Mouse (Mus musculus): ENCODE results near the gene Itsn1.

Itsn1 gene

GRCm38 (mm10) chr16:91729821-91730441 is 850 bp downstream of the Itsn1 start:
- in situ Hi-C loops (cut with MboI, MseI) = no loop called here

DNA sequence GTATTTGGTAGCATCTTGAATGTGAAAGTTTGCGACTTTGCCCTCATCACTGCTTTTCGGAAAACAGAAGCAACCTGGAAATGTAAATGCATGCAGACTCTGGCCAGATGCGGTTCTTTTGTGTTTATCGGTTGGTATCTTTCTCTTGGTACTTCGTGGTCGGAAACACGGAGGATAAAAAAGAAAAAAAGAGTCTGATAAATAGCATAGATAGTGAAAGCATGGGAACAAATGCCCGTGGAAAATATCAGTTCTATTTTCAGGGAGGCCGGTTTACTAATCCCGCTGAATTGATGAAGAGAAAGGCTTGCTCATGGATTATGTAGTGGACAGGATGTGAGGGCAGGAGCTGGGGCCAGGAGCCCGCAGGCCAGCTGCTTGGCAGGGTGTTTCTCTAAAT is 1.4 kb downstream of the Itsn1 start:
- in situ Hi-C loops (cut with MboI, MseI) = no loop called here

DNA sequence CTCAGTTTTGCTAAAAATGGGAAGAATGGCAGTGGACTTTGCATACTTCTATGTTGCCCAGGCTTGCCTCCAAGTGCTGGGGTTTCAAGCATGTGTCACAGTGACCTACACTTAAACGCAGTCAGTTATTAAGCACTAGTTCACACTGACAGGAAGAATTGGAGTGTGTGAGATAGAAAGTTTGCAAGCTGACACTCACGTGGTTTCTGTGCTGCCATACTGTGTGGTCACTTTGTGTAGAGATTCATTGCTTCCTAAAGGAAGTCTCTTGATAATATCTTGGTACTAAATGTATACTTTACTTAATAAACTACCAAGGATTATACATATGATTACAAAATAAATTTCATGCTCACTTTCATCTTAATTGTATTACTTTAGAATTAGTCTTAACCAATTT is 3.7 kb downstream of the Itsn1 start:
- in situ Hi-C loops (cut with MboI, MseI) = no loop called here

- in situ Hi-C loops (cut with MboI, MseI) = no loop called here
Observed at GRCm38 (mm10) chr16:91734771-91735170, 5.7 kb downstream of the Itsn1 start.

- in situ Hi-C loops (cut with MboI, MseI) = no loop called here
Observed at GRCm38 (mm10) chr16:91736046-91736816, 7.2 kb downstream of the Itsn1 start.

GRCm38 (mm10) chr16:91738505-91738904 is 9.4 kb downstream of the Itsn1 start:
- in situ Hi-C loops (cut with MboI, MseI) = no loop called here

- in situ Hi-C loops (cut with MboI, MseI) = no loop called here
Observed at GRCm38 (mm10) chr16:91740184-91740917, 11.3 kb downstream of the Itsn1 start.

DNA sequence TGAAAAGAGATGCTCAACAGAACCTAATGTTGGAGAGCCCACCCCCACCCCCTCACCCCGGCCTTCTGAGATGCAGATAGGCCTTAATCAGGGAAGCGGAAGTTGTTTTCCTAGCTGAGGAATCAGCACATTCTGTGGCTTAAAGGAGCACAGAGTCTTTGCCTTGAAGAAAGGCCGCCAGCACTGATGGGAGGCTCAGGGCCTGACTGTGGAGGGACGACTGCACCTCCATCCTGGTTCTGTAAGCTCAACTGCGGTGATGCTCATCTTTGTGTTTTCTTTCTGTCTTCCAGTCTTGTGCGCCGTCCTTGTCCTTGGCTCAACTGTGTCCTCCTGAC is 11.8 kb downstream of the Itsn1 start:
- in situ Hi-C loops (cut with MboI, MseI) = no loop called here

GRCm38 (mm10) chr16:91743055-91743454 is 14.0 kb downstream of the Itsn1 start:
- in situ Hi-C loops (cut with MboI, MseI) = no loop called here

- in situ Hi-C loops (cut with MboI, MseI) = no loop called here
Observed at GRCm38 (mm10) chr16:91746101-91746950, 17.2 kb downstream of the Itsn1 start.

DNA sequence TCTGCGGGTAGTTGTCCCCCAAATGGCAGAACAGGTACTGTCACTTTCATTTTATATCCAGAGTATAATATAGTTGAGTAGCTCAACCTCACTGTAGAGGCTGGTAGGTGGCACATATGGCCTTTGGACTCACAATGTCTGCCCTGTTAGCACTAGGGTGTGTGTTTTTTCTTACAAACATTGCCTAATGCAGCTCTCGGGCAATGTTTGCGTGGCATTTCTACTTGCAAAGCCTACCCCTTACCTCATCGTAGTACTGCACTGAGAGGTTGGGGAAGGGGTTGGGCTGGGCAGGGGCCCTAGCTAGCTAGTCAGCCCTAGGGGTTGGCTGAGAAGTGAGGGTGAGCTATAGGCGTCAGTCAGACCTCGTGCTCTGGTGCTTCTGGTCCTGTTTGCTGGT is 18.5 kb downstream of the Itsn1 start:
- in situ Hi-C loops (cut with MboI, MseI) = no loop called here

DNA sequence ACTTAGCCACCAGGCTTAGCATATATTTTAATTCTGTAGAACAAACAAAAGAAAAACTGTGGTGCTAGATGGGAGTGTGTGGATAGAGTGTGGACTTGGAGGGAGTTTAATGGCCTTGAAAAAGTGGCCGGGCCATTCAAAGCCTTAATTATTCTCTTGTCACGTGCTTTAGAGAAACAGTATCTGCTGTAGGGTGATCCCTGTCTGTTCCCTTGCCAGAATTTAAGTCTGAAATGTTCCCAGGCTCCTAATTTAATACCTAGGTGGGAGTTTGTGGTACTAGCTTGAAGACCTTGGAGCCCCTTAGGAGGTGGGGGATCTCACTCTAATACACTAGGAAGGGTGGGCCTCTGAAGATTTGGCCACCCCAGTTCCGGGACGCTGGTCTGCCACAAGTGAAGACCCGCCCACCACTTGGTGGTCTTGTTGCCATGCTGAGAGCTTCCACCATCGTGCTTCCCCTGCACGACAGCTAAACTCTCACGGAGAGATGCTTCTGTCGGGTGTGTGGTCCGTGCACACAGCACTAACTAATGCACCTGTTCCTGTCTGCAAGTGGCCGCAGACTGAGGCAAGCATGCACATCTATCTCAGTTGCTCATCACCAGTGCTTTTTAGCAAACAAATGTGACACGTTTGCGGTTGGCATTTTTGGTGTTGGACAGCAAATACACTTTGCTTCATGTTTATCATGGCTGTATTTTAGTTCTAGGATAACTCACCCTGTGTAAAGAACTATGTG is 22.7 kb downstream of the Itsn1 start:
- in situ Hi-C loops (cut with MboI, MseI) = no loop called here

GRCm38 (mm10) chr16:91753611-91754010 is 24.5 kb downstream of the Itsn1 start:
- in situ Hi-C loops (cut with MboI, MseI) = no loop called here

GRCm38 (mm10) chr16:91754957-91755356 is 25.9 kb downstream of the Itsn1 start:
- in situ Hi-C loops (cut with MboI, MseI) = no loop called here

DNA sequence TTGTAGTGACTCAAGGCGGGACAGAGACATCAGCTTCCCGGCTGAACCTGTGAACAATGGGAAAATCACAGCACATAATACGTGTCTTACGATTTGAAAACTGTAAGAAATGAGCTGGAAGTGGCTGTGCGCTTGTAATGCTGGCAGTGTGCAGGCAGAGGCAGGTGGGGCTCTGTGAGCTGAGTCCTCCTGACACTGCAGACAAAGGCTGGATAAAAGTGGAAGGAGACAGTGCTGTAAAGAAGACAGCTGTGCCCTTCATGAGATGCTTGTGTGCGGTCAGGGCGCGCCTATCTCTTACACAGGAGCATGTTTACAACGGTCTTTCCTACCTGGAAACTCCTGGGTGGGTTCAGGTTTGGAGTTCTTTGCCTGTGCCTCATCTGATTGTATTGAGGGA is 32.1 kb downstream of the Itsn1 start:
- in situ Hi-C loops (cut with MboI, MseI) = loop anchor here (10.0 kb wide), 1 partner anchor 1266 kb away; no protein-coding TSS in a partner anchor

- in situ Hi-C loops (cut with MboI, MseI) = loop anchor here (10.0 kb wide), 1 partner anchor 1267 kb away; no protein-coding TSS in a partner anchor
Observed at GRCm38 (mm10) chr16:91761761-91762160, 32.7 kb downstream of the Itsn1 start.

- in situ Hi-C loops (cut with MboI, MseI) = loop anchor here (10.0 kb wide), 1 partner anchor 1268 kb away; no protein-coding TSS in a partner anchor
Observed at GRCm38 (mm10) chr16:91762476-91762875, 33.4 kb downstream of the Itsn1 start.

GRCm38 (mm10) chr16:91763975-91764374 is 34.9 kb downstream of the Itsn1 start:
- in situ Hi-C loops (cut with MboI, MseI) = loop anchor here (10.0 kb wide), 1 partner anchor 1269 kb away; no protein-coding TSS in a partner anchor

- in situ Hi-C loops (cut with MboI, MseI) = loop anchor here (10.0 kb wide), 1 partner anchor 1270 kb away; no protein-coding TSS in a partner anchor
Observed at GRCm38 (mm10) chr16:91764414-91764813, 35.3 kb downstream of the Itsn1 start.

- in situ Hi-C loops (cut with MboI, MseI) = loop anchor here (10.0 kb wide), 1 partner anchor 1270 kb away; no protein-coding TSS in a partner anchor
Observed at GRCm38 (mm10) chr16:91765121-91765815, 36.2 kb downstream of the Itsn1 start.
